Mouse (Mus musculus) MEL (cell line): ENCODE measurements around the gene Ncam2.

Source experiments
- CHD2 ChIP-seq: IDR thresholded peaks from 2 replicates; pipeline ENCODE4 v1.6.1; 2011; ENCODE audit warnings: low read length, improper control_type of control experiment
- CTCF ChIP-seq, 3 experiments: IDR thresholded peaks in 2 of 3; conservative IDR thresholded peaks in 1 of 3; 2 replicates each; pipeline ENCODE4 v1.5.1; 2011 to 2012; ENCODE audit warnings: low read length in 3 of 3, low read depth in 2 of 3, mild to moderate bottlenecking in 2 of 3, improper control_type of control experiment in 1 of 3, inconsistent platforms in 1 of 3, mixed read lengths in 1 of 3, moderate library complexity in 1 of 3; ENCODE audit not compliant: control insufficient read depth in 1 of 3, insufficient read depth in 1 of 3, poor library complexity in 1 of 3, severe bottlenecking in 1 of 3
- GABPA ChIP-seq: IDR thresholded peaks from 2 replicates; pipeline ENCODE4 v1.6.1; 2012; ENCODE audit warnings: low read depth, mild to moderate bottlenecking, inconsistent platforms, low read length, improper control_type of control experiment, moderate library complexity
- NELFE ChIP-seq: IDR thresholded peaks from 2 replicates; pipeline ENCODE4 v1.6.1; 2011; ENCODE audit warnings: low read depth, low read length, improper control_type of control experiment
- NRF1 ChIP-seq: IDR thresholded peaks from 2 replicates; pipeline ENCODE4 v1.6.1; 2014; ENCODE audit warnings: low read depth, mild to moderate bottlenecking, inconsistent platforms, low read length, improper control_type of control experiment, moderate library complexity; ENCODE audit not compliant: poor library complexity, insufficient read depth, severe bottlenecking
- POLR2AphosphoS5 ChIP-seq: IDR thresholded peaks from 2 replicates; pipeline ENCODE4 v1.6.1; 2012; ENCODE audit warnings: low read depth, borderline replicate concordance, mild to moderate bottlenecking, inconsistent platforms, low read length, moderate library complexity, mixed read lengths
- USF1 ChIP-seq: IDR thresholded peaks from 2 replicates; pipeline ENCODE4 v1.6.1; 2014; ENCODE audit warnings: low read depth, mild to moderate bottlenecking, inconsistent platforms, low read length, improper control_type of control experiment, moderate library complexity

GRCm38 (mm10) chr16:81388646-81389045 lies 188.1 kb downstream of the Ncam2 start:
- TF ChIP-seq CTCF (IDR thresholded peaks at IDR 0.05 in 2 of 3, conservative IDR thresholded peaks at IDR 0.05 in 1 of 3; ENCODE audit: control insufficient read depth in 1 of 3, insufficient read depth in 1 of 3, low read depth in 2 of 3, low read length in 3 of 3, poor library complexity in 1 of 3, severe bottlenecking in 1 of 3) (no peak), POLR2AphosphoS5 (no peak), CHD2 (no peak), USF1 (no peak), GABPA (no peak), NRF1 (no peak), NELFE (no peak)
